Mouse (Mus musculus): Measurements from ENCODE around the gene Dpy30.

Gene Dpy30

DNA sequence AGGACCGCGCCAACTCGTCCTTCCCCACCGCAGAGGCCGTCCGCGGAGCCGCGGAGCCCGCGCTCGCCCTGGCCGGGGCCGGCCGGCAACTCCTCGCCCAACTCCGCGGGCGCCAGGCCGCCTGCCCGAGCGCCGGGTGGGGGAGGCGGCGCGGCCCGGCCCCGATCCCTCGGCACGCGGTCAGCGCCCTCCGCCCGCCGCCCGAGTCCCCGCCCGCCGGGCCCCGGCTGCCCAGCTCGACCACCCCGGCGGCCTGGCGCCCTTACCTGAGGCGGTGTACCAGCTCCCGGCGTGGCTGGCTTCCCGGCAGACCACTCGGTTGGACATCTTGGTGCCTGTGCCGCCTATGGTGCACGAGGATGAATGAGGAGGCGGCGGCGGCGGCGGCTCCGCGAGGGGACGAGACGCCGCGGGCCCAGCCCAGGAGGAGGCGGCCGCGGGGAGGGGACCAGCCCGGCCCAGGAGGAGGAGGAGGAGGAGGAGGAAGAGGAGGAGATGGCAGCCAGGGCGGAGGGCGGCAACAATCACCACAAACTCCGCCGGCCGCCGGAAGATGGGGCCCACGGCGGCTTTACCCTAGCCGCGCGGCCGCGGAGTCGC, 29.2 kb downstream of the Dpy30 start:
- peak; percentile 72 to 78 for DNase-seq

GRCm38 (mm10) chr17:74293687-74294425, 29.9 kb downstream of the Dpy30 start:
- peak; percentile 19 to 31 for DNase-seq

DNA sequence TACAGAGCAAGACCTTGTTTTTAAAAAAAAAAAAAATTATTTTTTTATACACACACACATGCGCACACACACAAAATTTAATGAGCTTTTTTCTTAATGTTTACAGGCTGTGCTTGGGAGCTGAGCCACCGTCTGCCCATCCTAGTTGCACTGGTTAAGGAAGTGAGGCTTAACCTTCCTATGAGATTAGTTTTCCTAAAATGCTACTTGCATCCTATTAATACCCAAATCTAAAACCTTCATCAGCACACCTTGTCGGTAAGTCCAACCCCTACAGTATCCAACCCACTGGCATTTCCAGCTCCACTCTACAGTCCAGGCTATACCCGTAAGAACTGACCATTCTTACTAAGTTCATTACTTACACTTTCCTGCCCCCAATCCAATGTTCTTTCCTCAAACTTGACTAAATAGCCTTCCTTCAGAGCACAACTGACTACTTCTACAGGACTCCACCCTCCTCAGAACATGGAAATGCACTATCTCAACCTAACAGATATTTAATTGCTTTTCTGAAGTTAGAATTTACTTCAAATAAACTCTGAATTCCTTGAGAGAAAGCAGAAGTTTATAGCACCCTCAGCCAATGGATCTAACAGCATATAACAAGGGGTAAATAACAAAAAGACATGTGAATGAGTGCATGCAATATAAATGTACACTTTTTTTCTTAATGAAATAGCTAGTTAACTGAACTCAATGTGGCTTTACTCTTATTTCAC, 31.9 kb downstream of the Dpy30 start:
- DNase-seq, result no peak

GRCm38 (mm10) chr17:74290869-74291268, 32.9 kb downstream of the Dpy30 start:
- DNase-seq, result no peak

- no peak for DNase-seq
Measured at GRCm38 (mm10) chr17:74290198-74290597, 33.5 kb downstream of the Dpy30 start.

GRCm38 (mm10) chr17:74288626-74289025, 35.1 kb downstream of the Dpy30 start:
- no peak for DNase-seq

DNA sequence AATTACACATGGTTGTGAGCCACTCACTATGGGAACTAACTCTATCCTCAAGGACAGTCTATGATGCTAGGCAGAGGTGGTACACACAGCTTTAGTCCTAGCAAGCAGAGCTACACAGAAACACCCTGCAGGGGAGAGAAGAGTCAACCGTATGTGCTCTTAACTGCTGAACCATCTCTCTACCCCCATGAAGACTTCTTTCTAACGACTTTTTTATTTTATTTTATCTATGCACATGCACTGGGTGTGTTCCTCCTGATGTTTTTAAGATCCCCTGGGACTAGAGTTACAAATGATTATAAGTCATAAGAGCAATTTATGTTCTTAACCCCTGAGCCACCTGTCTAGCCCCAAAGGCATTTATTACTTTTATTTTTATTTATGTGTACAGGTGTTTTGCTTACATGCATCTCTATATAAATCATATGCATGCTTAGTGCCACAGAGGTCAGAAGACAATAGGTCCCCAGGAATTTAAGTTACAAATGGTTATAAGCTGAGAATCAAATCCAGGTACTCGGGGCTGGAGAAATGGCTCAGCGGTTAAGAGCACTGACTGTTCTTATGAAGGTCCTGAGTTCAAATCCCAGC, 37.5 kb downstream of the Dpy30 start:
- no peak for DNase-seq

- no peak for DNase-seq
Measured at GRCm38 (mm10) chr17:74285730-74286129, 38.0 kb downstream of the Dpy30 start.

- DNase-seq, result no peak
Measured at GRCm38 (mm10) chr17:74284397-74285115, 39.2 kb downstream of the Dpy30 start.

DNA sequence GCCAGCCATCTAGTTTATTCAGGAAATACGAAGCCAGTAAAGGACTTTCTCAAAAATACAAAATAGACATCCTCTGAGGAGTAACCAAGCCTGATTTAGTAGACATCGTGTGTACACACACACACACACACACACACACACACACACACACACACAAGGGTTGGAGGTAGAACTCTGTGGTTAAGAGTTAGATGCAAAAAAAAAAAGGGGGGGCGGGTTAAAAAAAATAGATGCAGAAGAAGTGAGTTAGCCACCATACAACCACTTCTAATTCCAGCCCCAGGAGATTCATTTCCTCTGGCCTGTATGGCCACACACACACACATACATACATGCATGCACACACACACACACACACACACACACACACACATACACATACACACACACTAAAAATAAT, 41.7 kb downstream of the Dpy30 start:
- DNase-seq, result no peak

GRCm38 (mm10) chr17:74278966-74279869, 44.5 kb downstream of the Dpy30 start:
- DNase-seq, result no peak

DNA sequence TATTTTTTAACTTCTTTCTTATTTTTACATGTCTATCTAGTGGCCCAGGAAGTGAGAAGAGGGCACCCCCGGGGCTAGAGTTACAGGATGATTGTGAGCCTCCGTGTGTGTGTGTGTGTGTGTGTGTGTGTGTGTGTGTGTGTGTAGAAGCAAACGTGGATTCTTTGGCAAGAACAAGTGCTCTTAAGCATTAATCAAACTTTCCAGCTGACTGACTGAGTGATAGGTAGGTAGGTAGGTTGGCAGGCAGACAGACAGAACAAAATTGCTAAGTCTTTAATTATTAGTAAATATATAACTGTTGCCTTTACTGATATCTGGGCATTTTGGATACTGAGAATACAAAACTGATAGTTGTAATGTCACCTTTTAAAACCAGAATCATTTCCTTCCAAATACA, 49.3 kb downstream of the Dpy30 start:
- no peak for DNase-seq

DNA sequence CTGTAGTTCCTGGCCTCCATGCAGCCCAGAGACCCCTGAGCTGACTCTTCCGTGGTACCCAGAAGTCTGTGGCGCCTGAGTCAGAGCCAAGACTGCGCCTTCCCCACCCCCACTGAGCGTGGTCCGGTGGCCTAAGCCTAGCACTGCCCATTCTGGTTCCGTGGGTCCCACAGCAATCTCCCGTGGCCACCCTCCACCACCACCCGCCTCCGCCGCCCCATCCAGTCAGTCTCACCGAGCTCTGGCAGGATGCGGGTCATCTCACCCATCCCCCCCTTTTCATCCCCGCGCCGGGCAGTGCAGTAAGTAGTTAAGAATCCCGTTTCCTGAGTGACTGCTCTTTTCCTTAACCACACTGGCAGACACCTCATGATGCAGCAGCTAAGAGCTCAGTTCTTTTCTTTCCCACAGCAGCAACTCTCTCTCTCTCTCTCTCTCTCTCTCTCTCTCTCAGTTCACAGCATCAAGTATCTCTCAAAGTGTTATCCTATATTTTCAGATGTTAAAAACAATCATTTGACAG, 51.0 kb downstream of the Dpy30 start:
- DNase-seq, result no peak

DNA sequence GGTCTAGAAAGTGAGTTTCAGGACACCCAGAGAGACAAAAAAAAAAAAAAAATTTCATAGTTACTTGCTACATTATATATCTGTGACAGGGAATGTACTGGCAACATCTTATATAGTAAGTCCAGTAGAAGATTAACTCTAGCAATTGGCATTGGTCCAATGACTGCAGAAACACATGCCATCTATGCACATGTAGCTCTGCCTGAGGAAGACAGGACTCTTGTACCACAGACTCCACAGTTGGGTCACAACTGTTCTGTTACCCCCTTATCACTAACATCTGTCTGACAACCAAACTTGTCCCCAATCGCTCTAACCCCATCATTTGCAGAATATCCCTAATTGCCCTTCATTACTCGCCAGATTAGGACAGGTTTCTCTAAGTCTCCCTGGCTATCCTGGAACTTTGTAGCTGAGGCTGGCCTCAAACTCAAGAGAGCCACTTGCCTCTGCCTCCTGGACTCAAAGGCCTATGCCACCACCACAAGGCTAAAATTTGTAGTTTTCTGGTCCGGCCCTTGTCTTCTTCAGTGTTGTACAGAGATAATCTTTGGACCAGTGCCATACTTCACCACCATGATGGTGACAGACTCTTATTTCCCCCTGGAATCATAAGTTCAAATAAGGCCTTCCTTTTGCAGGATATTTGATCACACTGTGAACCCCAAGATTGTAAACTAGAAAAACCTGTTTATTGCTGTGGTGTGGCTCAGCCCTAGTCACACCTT, 52.0 kb downstream of the Dpy30 start:
- DNase-seq, result no peak

- DNase-seq, result no peak
Measured at GRCm38 (mm10) chr17:74270205-74270604, 53.5 kb downstream of the Dpy30 start.

DNA sequence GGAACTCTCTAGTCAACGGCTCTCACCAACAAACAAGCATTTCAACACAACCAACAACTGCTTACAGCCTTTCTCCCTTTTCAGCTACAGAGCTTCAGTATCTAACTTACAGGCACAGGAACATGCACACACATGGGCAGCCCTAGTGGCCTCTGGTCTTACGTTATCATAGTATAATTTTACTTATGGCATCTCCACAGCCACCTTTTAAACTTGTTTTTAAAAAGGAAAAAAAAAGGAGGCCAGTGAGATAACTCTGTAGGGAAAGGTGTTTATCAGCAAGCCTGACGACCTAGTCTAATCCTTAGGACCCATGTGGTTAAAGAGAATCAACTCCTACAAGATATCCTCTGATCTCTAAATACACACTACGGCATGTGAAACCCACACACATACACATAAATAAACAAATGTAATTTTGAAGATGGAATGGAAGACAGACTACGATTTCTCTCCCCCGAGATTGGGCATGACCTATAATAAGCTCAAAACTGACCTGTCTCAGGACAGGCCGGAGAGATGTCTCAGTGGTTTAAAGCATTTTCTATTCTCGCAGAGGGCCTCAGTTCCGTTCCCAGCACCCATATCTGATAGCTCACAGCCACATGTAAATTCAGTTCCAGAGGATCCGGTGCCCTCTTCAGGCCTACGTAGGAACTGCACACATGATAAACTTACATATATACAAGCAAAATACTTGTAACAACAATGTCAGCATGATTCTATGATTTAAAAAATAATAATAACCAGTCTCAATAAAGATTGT, 56.1 kb downstream of the Dpy30 start:
- no peak for DNase-seq

DNA sequence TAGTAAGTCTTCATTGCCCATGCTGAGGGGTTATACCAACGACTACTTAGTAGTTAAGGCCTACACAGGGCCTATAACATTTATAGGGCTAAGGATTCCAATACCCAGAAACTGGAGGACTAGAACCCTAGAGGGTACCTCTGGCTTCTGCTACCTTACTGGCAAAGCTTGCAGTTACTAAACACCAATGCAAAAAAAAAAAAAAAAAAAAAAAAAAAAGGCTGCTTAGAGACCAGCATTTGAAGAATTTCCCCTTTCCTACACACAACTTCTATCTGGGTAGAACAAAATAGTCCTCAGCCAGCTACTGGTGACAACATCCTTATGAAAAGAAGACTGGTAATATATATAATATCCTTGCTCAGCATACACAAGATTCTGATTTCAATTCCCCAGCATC, 58.1 kb downstream of the Dpy30 start:
- no peak for DNase-seq

GRCm38 (mm10) chr17:74265156-74265505, 58.6 kb downstream of the Dpy30 start:
- no peak for DNase-seq

- no peak for DNase-seq
Measured at GRCm38 (mm10) chr17:74264333-74265155, 59.2 kb downstream of the Dpy30 start.
